Mouse (Mus musculus) MEL (cell line): ENCODE data around the gene Gm10563. TPM values are rescaled to one million over a fixed set of nuclear protein-coding genes. Genes with fewer than 3 reads are reported as not detected.

Experiments
- DNase-seq: peaks from one replicate; pipeline ENCODE4 v3.0.0; 2011; ENCODE audit warnings: low read depth, low spot score
- H3K27ac ChIP-seq: 2 replicates; pipeline ENCODE4 v1.5.1; 2012; ENCODE audit warnings: low read depth, mild to moderate bottlenecking, control low read depth, low read length, moderate library complexity; ENCODE audit not compliant: control insufficient read depth
- H3K27me3 ChIP-seq, 2 experiments: fragments of 150-350 bp in 1 of 2; sonication (generic) in 1 of 2; 2 replicates each; pipeline ENCODE4 v1.6.1; 2012; ENCODE audit warnings: low read length in 2 of 2, mild to moderate bottlenecking in 2 of 2, improper control_type of control experiment in 1 of 2, moderate library complexity in 1 of 2; ENCODE audit not compliant: insufficient read depth in 2 of 2, control insufficient read depth in 1 of 2
- H3K36me3 ChIP-seq, 2 experiments: 2 replicates each; pipeline ENCODE4 v1.6.1; 2012 to 2014; ENCODE audit warnings: low read length in 2 of 2, improper control_type of control experiment in 1 of 2, inconsistent platforms in 1 of 2, mild to moderate bottlenecking in 1 of 2; ENCODE audit not compliant: insufficient read depth in 2 of 2, control insufficient read depth in 1 of 2
- H3K4me1 ChIP-seq, 2 experiments: fragments of 150-350 bp in 1 of 2; sonication (generic) in 1 of 2; 2 replicates each; pipeline ENCODE4 v1.6.1; 2012; ENCODE audit warnings: low read length in 2 of 2, improper control_type of control experiment in 1 of 2, mild to moderate bottlenecking in 1 of 2; ENCODE audit not compliant: insufficient read depth in 2 of 2, control insufficient read depth in 1 of 2
- H3K4me3 ChIP-seq, 2 experiments: fragments of 150-350 bp in 1 of 2; sonication (generic) in 1 of 2; 2 replicates each; pipeline ENCODE4 v1.5.1; 2012; ENCODE audit warnings: low read depth in 2 of 2, low read length in 2 of 2, mild to moderate bottlenecking in 2 of 2, moderate library complexity in 2 of 2, control low read depth in 1 of 2, improper control_type of control experiment in 1 of 2; ENCODE audit not compliant: control insufficient read depth in 1 of 2, insufficient read depth in 1 of 2
- H3K79me2 ChIP-seq: 2 replicates; pipeline ENCODE4 v1.6.1; 2012; ENCODE audit warnings: mild to moderate bottlenecking, low read length, moderate library complexity; ENCODE audit not compliant: control insufficient read depth, poor library complexity, insufficient read depth
- H3K9ac ChIP-seq: 2 replicates; pipeline ENCODE4 v1.6.1; 2012; ENCODE audit warnings: low read depth, mild to moderate bottlenecking, control low read depth, low read length, moderate library complexity; ENCODE audit not compliant: control insufficient read depth, poor library complexity, severe bottlenecking
- H3K9me3 ChIP-seq: fragments of 150-350 bp; sonication (generic); replicated peaks from 2 replicates; pipeline ENCODE4 v1.6.1; 2012; ENCODE audit warnings: mild to moderate bottlenecking, low read length, improper control_type of control experiment, moderate library complexity; ENCODE audit not compliant: insufficient read depth
- BHLHE40 ChIP-seq: IDR thresholded peaks from 2 replicates; pipeline ENCODE4 v1.6.1; 2012; ENCODE audit warnings: low read depth, mild to moderate bottlenecking, inconsistent platforms, low read length, improper control_type of control experiment, borderline replicate concordance
- CHD1 ChIP-seq: IDR thresholded peaks from 2 replicates; pipeline ENCODE4 v1.6.1; 2012; ENCODE audit warnings: low read depth, mild to moderate bottlenecking, inconsistent platforms, low read length, improper control_type of control experiment
- CTCF ChIP-seq, 3 experiments: IDR thresholded peaks in 2 of 3; conservative IDR thresholded peaks in 1 of 3; 2 replicates each; pipeline ENCODE4 v1.5.1; 2011 to 2012; ENCODE audit warnings: low read length in 3 of 3, low read depth in 2 of 3, mild to moderate bottlenecking in 2 of 3, improper control_type of control experiment in 1 of 3, inconsistent platforms in 1 of 3, mixed read lengths in 1 of 3, moderate library complexity in 1 of 3; ENCODE audit not compliant: control insufficient read depth in 1 of 3, insufficient read depth in 1 of 3, poor library complexity in 1 of 3, severe bottlenecking in 1 of 3
- E2F4 ChIP-seq: IDR thresholded peaks from 2 replicates; pipeline ENCODE4 v1.6.1; 2011; ENCODE audit warnings: low read depth, low read length, improper control_type of control experiment, borderline replicate concordance
- ELF1 ChIP-seq: IDR thresholded peaks from 2 replicates; pipeline ENCODE4 v1.6.1; 2014; ENCODE audit warnings: low read depth, mild to moderate bottlenecking, inconsistent platforms, low read length, improper control_type of control experiment, moderate library complexity
- EP300 ChIP-seq, 2 experiments: IDR thresholded peaks; 2 replicates each; pipeline ENCODE4 v1.6.1; 2011; ENCODE audit warnings: improper control_type of control experiment in 2 of 2, low read length in 2 of 2, low read depth in 1 of 2, mild to moderate bottlenecking in 1 of 2
- GABPA ChIP-seq: IDR thresholded peaks from 2 replicates; pipeline ENCODE4 v1.6.1; 2012; ENCODE audit warnings: low read depth, mild to moderate bottlenecking, inconsistent platforms, low read length, improper control_type of control experiment, moderate library complexity
- HCFC1 ChIP-seq: IDR thresholded peaks from 2 replicates; pipeline ENCODE4 v1.6.1; 2012; ENCODE audit warnings: low read depth, mild to moderate bottlenecking, inconsistent platforms, low read length, improper control_type of control experiment, moderate library complexity
- JUND ChIP-seq: IDR thresholded peaks from 2 replicates; pipeline ENCODE4 v1.6.1; 2011; ENCODE audit warnings: low read depth, mild to moderate bottlenecking, improper control_type of control experiment, low read length
- MAFK ChIP-seq: IDR thresholded peaks from 2 replicates; pipeline ENCODE4 v1.6.1; 2011; ENCODE audit warnings: low read depth, mild to moderate bottlenecking, low read length, improper control_type of control experiment, borderline replicate concordance
- MYB ChIP-seq: IDR thresholded peaks from 2 replicates; pipeline ENCODE4 v1.6.1; 2011; ENCODE audit warnings: mild to moderate bottlenecking, low read depth, low read length, improper control_type of control experiment
- MYC ChIP-seq: IDR thresholded peaks from 2 replicates; pipeline ENCODE4 v1.6.1; 2011; ENCODE audit warnings: low read depth, mild to moderate bottlenecking, low read length, improper control_type of control experiment, moderate library complexity
- NELFE ChIP-seq: IDR thresholded peaks from 2 replicates; pipeline ENCODE4 v1.6.1; 2011; ENCODE audit warnings: low read depth, low read length, improper control_type of control experiment
- POLR2AphosphoS2 ChIP-seq: IDR thresholded peaks from 2 replicates; pipeline ENCODE4 v1.6.1; 2011; ENCODE audit warnings: low read length, improper control_type of control experiment
- RAD21 ChIP-seq: IDR thresholded peaks from 2 replicates; pipeline ENCODE4 v1.6.1; 2011; ENCODE audit warnings: mild to moderate bottlenecking, low read depth, low read length, improper control_type of control experiment
- RCOR1 ChIP-seq: IDR thresholded peaks from 2 replicates; pipeline ENCODE4 v1.6.1; 2012; ENCODE audit warnings: low read depth, mild to moderate bottlenecking, inconsistent platforms, low read length, improper control_type of control experiment
- SMC3 ChIP-seq: IDR thresholded peaks from 2 replicates; pipeline ENCODE4 v1.6.1; 2011; ENCODE audit warnings: low read depth, low read length, improper control_type of control experiment
- TAL1 ChIP-seq: IDR thresholded peaks from 2 replicates; pipeline ENCODE4 v1.6.1; 2012; ENCODE audit warnings: mild to moderate bottlenecking, inconsistent platforms, low read length, moderate library complexity, mixed read lengths
- TBP ChIP-seq: IDR thresholded peaks from 2 replicates; pipeline ENCODE4 v1.8.0; 2011; ENCODE audit warnings: low read depth, low read length, improper control_type of control experiment
- TCF12 ChIP-seq: IDR thresholded peaks from 2 replicates; pipeline ENCODE4 v1.6.1; 2014; ENCODE audit warnings: low read depth, mild to moderate bottlenecking, inconsistent platforms, low read length, improper control_type of control experiment, moderate library complexity
- ZC3H11A ChIP-seq: IDR thresholded peaks from 2 replicates; pipeline ENCODE4 v1.6.1; 2012; ENCODE audit warnings: low read depth, mild to moderate bottlenecking, inconsistent platforms, low read length, improper control_type of control experiment
- ZMIZ1 ChIP-seq: IDR thresholded peaks from 2 replicates; pipeline ENCODE4 v1.6.1; 2012; ENCODE audit warnings: low read depth, mild to moderate bottlenecking, inconsistent platforms, low read length, improper control_type of control experiment, moderate library complexity
- polyA plus RNA-seq, 2 experiments: library from polyadenylated mRNA; stranded (reverse) in 1 of 2; unstranded in 1 of 2; fragments of >175 nt in 1 of 2; fragments of >200 nt in 1 of 2; gene quantifications; 2 replicates each; pipeline versions ENCODE4 v1.2.1 to v1.2.4; 2012; ENCODE audit warnings: low replicate concordance in 2 of 2, low read depth in 1 of 2; ENCODE audit not compliant: insufficient read length in 2 of 2, insufficient read depth in 1 of 2, missing spikeins in 1 of 2
- total RNA-seq: library from RNA; depleted of rRNA; stranded (reverse); fragments of 300-350 nt; gene quantifications from 2 replicates; pipeline ENCODE4 v1.2.3, GENCODE M21; 2012

Gene Gm10563
- total and polyA plus RNA-seq, 3 experiments: not detected

DNA sequence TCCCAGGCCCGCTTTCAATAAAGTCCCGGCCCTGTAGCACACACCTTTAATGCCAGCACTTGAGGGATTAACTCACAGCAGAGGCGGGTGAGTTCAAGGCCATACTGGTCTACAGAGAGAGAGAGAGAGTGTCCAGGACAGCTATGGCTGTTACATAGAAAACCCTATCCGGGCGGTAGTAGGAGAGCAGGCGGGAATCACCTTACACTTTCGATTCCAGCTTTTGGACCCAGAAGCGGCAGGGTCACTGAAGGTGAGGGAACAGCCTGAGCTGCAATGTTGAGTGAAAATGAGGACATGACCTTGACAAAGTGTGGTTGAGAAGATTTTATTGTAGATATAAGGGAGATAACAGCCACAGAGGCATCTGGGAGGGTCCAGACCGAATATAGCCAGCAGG is 71.3 kb downstream of the Gm10563 start:
- no peak for TF ChIP-seq BHLHE40
- TF ChIP-seq POLR2AphosphoS2: no peak
- no peak for TF ChIP-seq MYB
- TF ChIP-seq HCFC1: no peak
- TF ChIP-seq RAD21: no peak
- no peak for TF ChIP-seq GABPA
- peaks cover 5 to 34% of the 10 kb centered on the region in 2 experiments for H3K4me1 ChIP-seq
- no peak for DNase-seq
- no peak overlapping the region for H3K27ac ChIP-seq
- H3K27me3 ChIP-seq: no peaks in the 10 kb centered on the region
- no peak overlapping the region for H3K4me3 ChIP-seq
- peaks cover 0 to 28% of the 10 kb centered on the region in 2 experiments; a peak in 3 of 4 replicates for H3K36me3 ChIP-seq
- peaks cover 49% of the 10 kb centered on the region for H3K79me2 ChIP-seq
- no peaks in the 10 kb centered on the region for H3K9me3 ChIP-seq
- no peak overlapping the region for H3K9ac ChIP-seq

DNA sequence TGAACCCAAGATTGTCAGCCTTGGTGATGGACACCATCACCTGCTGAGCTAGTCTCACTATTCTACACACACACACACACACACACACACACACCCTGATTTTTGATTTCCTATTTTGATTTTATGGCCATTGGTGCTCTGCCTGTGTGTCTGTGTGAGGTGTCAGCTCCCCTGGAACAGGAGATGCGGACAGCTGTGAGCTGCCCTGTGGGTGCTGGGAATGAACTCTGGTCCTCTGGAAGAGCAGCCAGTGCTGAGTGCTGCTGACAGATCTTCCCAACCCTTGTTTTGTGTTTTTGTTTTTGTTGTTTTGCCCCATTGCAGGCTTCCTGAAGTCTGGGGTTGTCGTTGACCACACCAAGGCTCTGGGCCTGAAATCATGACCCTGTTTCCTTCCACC is 72.1 kb downstream of the Gm10563 start:
- Histone ChIP-seq H3K9ac (no peak overlapping the region), H3K27ac (no peak overlapping the region), H3K4me1 (peaks cover 5 to 35% of the 10 kb centered on the region in 2 experiments), H3K4me3 (no peak overlapping the region), H3K9me3 (no peaks in the 10 kb centered on the region)
- DNase-seq: no peak
- TF ChIP-seq MAFK (no peak), E2F4 (no peak), RCOR1 (no peak), ZMIZ1 (no peak), TAL1 (no peak), NELFE (no peak), MYC (no peak), TCF12 (no peak), JUND (no peak), GABPA (no peak), CHD1 (no peak), ELF1 (no peak), TBP (no peak), ZC3H11A (no peak), EP300 (IDR thresholded peaks at IDR 0.05; ENCODE audit: low read depth in 1 of 2, low read length in 2 of 2) (no peak), BHLHE40 (no peak), CTCF (IDR thresholded peaks at IDR 0.05 in 2 of 3, conservative IDR thresholded peaks at IDR 0.05 in 1 of 3; ENCODE audit: control insufficient read depth in 1 of 3, insufficient read depth in 1 of 3, low read depth in 2 of 3, low read length in 3 of 3, poor library complexity in 1 of 3, severe bottlenecking in 1 of 3) (no peak), SMC3 (no peak), POLR2AphosphoS2 (no peak)
- TF ChIP-seq, all 39 proteins: peak for 0
- H3K79me2 ChIP-seq: peaks cover 54% of the 10 kb centered on the region
- H3K36me3 ChIP-seq: peaks cover 0 to 28% of the 10 kb centered on the region in 2 experiments; a peak in 3 of 4 replicates
- no peaks in the 10 kb centered on the region for H3K27me3 ChIP-seq
